Mouse (Mus musculus): ENCODE results near the gene Agap2.

- TF ChIP-seq CTCF (IDR thresholded peaks at IDR 0.05; ENCODE audit: low read depth) (no peak), EP300 (optimal IDR thresholded peaks at IDR 0.05) (no peak)
Observed at GRCm38 (mm10) chr10:127085052-127085451, 10.0 kb downstream of the Agap2 start.

Measured in stomach, postnatal 0 days (tissue).